Mouse (Mus musculus): ENCODE results near the gene Olfr982.

GRCm38 (mm10) chr9:40093495-40093894 lies 19.9 kb downstream of the Olfr982 start, which contains the start of gene Olfr983:
- TF ChIP-seq CTCF (IDR thresholded peaks at IDR 0.05; ENCODE audit: low read depth, low read length) (no peak), POLR2A (IDR thresholded peaks at IDR 0.05; ENCODE audit: extremely low read depth, insufficient read depth, low read length) (no peak)

All from liver, adult 2 months (tissue).